Mouse (Mus musculus): ENCODE data around the gene Olfr288.

The Olfr288 gene

GRCm38 (mm10) chr15:98195442-98195841, at the start of gene Olfr288:
Olfr288 (minus strand) TSS chr15:98195542.
- no peak for DNase-seq

- DNase-seq: no peak
Observed at GRCm38 (mm10) chr15:98235442-98235841, 40.1 kb upstream of the Olfr288 start.

GRCm38 (mm10) chr15:98234350-98234749, 39.0 kb upstream of the Olfr288 start, which contains the start of gene Olfr286:
Olfr286 (minus strand) TSS chr15:98234450.
- no peak for DNase-seq

- no peak for DNase-seq
Observed at GRCm38 (mm10) chr15:98226096-98226495, 30.8 kb upstream of the Olfr288 start.

GRCm38 (mm10) chr15:98225610-98226009, 30.3 kb upstream of the Olfr288 start:
- no peak for DNase-seq

GRCm38 (mm10) chr15:98222377-98222776, 27.0 kb upstream of the Olfr288 start:
- no peak for DNase-seq

- DNase-seq: no peak
Observed at GRCm38 (mm10) chr15:98220877-98221276, 25.5 kb upstream of the Olfr288 start, which contains the start of the genes Gm44579 and Olfr287. Gm44579 (minus strand) TSS chr15:98220977. Olfr287 (minus strand) TSS chr15:98221056.

GRCm38 (mm10) chr15:98214130-98214529, 18.8 kb upstream of the Olfr288 start:
- no peak for DNase-seq

GRCm38 (mm10) chr15:98213336-98213870, 18.1 kb upstream of the Olfr288 start:
- DNase-seq: no peak

- no peak for DNase-seq
Observed at GRCm38 (mm10) chr15:98209676-98210075, 14.3 kb upstream of the Olfr288 start.

GRCm38 (mm10) chr15:98184456-98184855, 10.9 kb downstream of the Olfr288 start:
- no peak for DNase-seq

GRCm38 (mm10) chr15:98181856-98182570, 13.3 kb downstream of the Olfr288 start:
- DNase-seq: peak; percentile 13 to 23

GRCm38 (mm10) chr15:98181132-98181711, 14.1 kb downstream of the Olfr288 start:
- DNase-seq: peak; percentile 95 to 97

GRCm38 (mm10) chr15:98180567-98181131, 14.7 kb downstream of the Olfr288 start:
- peak; percentile 9 to 20 for DNase-seq

- no peak for DNase-seq
Observed at GRCm38 (mm10) chr15:98177320-98177719, 18.0 kb downstream of the Olfr288 start.

GRCm38 (mm10) chr15:98173821-98174220, 21.5 kb downstream of the Olfr288 start:
- peak; percentile 24 to 51 for DNase-seq

- DNase-seq: no peak
Observed at GRCm38 (mm10) chr15:98172113-98172512, 23.2 kb downstream of the Olfr288 start.

GRCm38 (mm10) chr15:98170917-98171316, 24.4 kb downstream of the Olfr288 start:
- no peak for DNase-seq

- no peak for DNase-seq
Observed at GRCm38 (mm10) chr15:98170365-98170764, 25.0 kb downstream of the Olfr288 start.

- peak in 1 of 2 experiments; percentile 14 for DNase-seq
Observed at GRCm38 (mm10) chr15:98168622-98169004, 26.7 kb downstream of the Olfr288 start.

- DNase-seq: peak; percentile 85 to 86
Observed at GRCm38 (mm10) chr15:98167645-98168621, 27.4 kb downstream of the Olfr288 start.

- peak in 1 of 2 experiments; percentile 24 for DNase-seq
Observed at GRCm38 (mm10) chr15:98166963-98167644, 28.2 kb downstream of the Olfr288 start, which contains the start of gene Ccdc184. Ccdc184 (plus strand) TSS chr15:98167158.
